Mouse (Mus musculus) ES-Bruce4 (cell line): ENCODE data around the gene Cep104.

Experiments used
- CTCF ChIP-seq: IDR thresholded peaks from one replicate; pipeline ENCODE4 v1.8.1; 2011; ENCODE audit warnings: low read depth, low read length
- EP300 ChIP-seq: IDR thresholded peaks from 2 replicates; pipeline ENCODE4 v1.6.1; 2011; ENCODE audit warnings: low read depth, low read length; ENCODE audit not compliant: insufficient read depth
- POLR2A ChIP-seq: IDR thresholded peaks from one replicate; pipeline ENCODE4 v1.8.1; 2011; ENCODE audit warnings: low read length; ENCODE audit not compliant: insufficient read depth

- no peak for TF ChIP-seq CTCF
- TF ChIP-seq POLR2A = no peak
- no peak for TF ChIP-seq EP300
These were observed 30.5 kb downstream of the Cep104 start for GRCm38 (mm10) chr4:154005488-154005887.
